Comparison of ENCODE assay signal across 32 mouse cellular contexts in genomic region chr14:102820663-102821062, GRCm38 (mm10).
"Had no signal": no experiment of that assay in that cellular context is flagged by ENCODE, and none has a peak within 500 bp of the region (broad histone marks: within the 10 kb centered on the region; RNA-seq: fewer than 3 reads in every experiment).

No protein-coding gene starts in this region.

- DNase-seq: left cerebral cortex, postnatal 4 days; liver; liver, embryonic 13.5 days; liver, postnatal 0 days; lung, adult 18-20 months; lung, adult 2 months; lung, postnatal 14 days; lung, postnatal 36 days; lung, postnatal 4 days; midbrain, embryonic 14.5 days had no signal

- H3K36me3 ChIP-seq: limb, embryonic 10.5 days; limb, embryonic 12.5 days; limb, embryonic 13.5 days; limb, embryonic 15.5 days; liver, embryonic 12.5 days; liver, embryonic 13.5 days; liver, embryonic 15.5 days; lung, embryonic 15.5 days; midbrain, embryonic 10.5 days; midbrain, embryonic 12.5 days; midbrain, embryonic 13.5 days; midbrain, embryonic 15.5 days; neural tube, embryonic 12.5 days; neural tube, embryonic 13.5 days had no signal

- H3K27me3 ChIP-seq: limb, embryonic 12.5 days; limb, embryonic 13.5 days; limb, embryonic 15.5 days; liver, embryonic 12.5 days; liver, embryonic 13.5 days; liver, embryonic 15.5 days; lung, embryonic 15.5 days; megakaryocyte, embryonic 14.5 days; midbrain, embryonic 12.5 days; midbrain, embryonic 13.5 days; midbrain, embryonic 15.5 days; neural tube, embryonic 12.5 days; neural tube, embryonic 13.5 days had no signal

- H3K27ac ChIP-seq: left cerebral cortex, adult 2 months; limb, embryonic 10.5 days; limb, embryonic 12.5 days; limb, embryonic 13.5 days; limb, embryonic 15.5 days; liver, embryonic 12.5 days; liver, embryonic 13.5 days; liver, embryonic 14.5 days; liver, embryonic 15.5 days; lung, embryonic 15.5 days; macrophage; midbrain, embryonic 10.5 days; midbrain, embryonic 12.5 days; midbrain, embryonic 13.5 days; midbrain, embryonic 15.5 days; neural tube, embryonic 12.5 days; neural tube, embryonic 13.5 days had no signal

- H3K4me1 ChIP-seq: limb, embryonic 10.5 days; limb, embryonic 12.5 days; limb, embryonic 15.5 days; liver, embryonic 12.5 days; liver, embryonic 13.5 days; liver, embryonic 15.5 days; lung, embryonic 15.5 days; midbrain, embryonic 10.5 days; midbrain, embryonic 12.5 days; midbrain, embryonic 13.5 days; midbrain, embryonic 15.5 days; neural tube, embryonic 12.5 days; neural tube, embryonic 13.5 days had no signal

- H3K4me3 ChIP-seq: left cerebral cortex, adult 2 months; limb, embryonic 10.5 days; limb, embryonic 12.5 days; limb, embryonic 13.5 days; limb, embryonic 15.5 days; liver, embryonic 12.5 days; liver, embryonic 13.5 days; liver, embryonic 15.5 days; lung, embryonic 15.5 days; megakaryocyte, embryonic 14.5 days; midbrain, embryonic 10.5 days; midbrain, embryonic 12.5 days; midbrain, embryonic 13.5 days; midbrain, embryonic 15.5 days; myocyte; neural tube, embryonic 12.5 days; neural tube, embryonic 13.5 days had no signal

- H3K4me2 ChIP-seq: limb, embryonic 12.5 days; limb, embryonic 13.5 days; limb, embryonic 15.5 days; liver, embryonic 11.5 days; liver, embryonic 12.5 days; liver, embryonic 13.5 days; liver, embryonic 15.5 days; lung, embryonic 15.5 days; midbrain, embryonic 11.5 days; midbrain, embryonic 12.5 days; midbrain, embryonic 13.5 days; midbrain, embryonic 15.5 days; neural tube, embryonic 12.5 days; neural tube, embryonic 13.5 days had no signal

- ATAC-seq: liver, embryonic 12.5 days; liver, postnatal 0 days; lung, postnatal 0 days; midbrain, embryonic 13.5 days; midbrain, embryonic 15.5 days; midbrain, embryonic 16.5 days had no signal

- H3K9ac ChIP-seq: limb, embryonic 12.5 days; limb, embryonic 13.5 days; limb, embryonic 15.5 days; liver, embryonic 12.5 days; liver, embryonic 13.5 days; liver, embryonic 14.5 days; liver, embryonic 15.5 days; liver, postnatal 0 days; lung, embryonic 15.5 days; midbrain, embryonic 12.5 days; midbrain, embryonic 13.5 days; midbrain, embryonic 15.5 days; neural tube, embryonic 12.5 days; neural tube, embryonic 13.5 days had no signal

- H3K9me3 ChIP-seq: limb, embryonic 10.5 days; limb, embryonic 12.5 days; limb, embryonic 13.5 days; limb, embryonic 15.5 days; liver, embryonic 12.5 days; liver, embryonic 13.5 days; liver, embryonic 15.5 days; lung, embryonic 15.5 days; megakaryocyte, embryonic 14.5 days; midbrain, embryonic 10.5 days; midbrain, embryonic 12.5 days; midbrain, embryonic 13.5 days; midbrain, embryonic 15.5 days; neural tube, embryonic 12.5 days; neural tube, embryonic 13.5 days had no signal
